Mouse (Mus musculus): ENCODE measurements at regions not wholly inside any gene's neighbourhood (a gene's known extent, or its start where the extent isn't known, plus 50 kb on each side); places are given as distances from the start of the nearest gene placed in this dataset.

GRCm38 (mm10) chr6:67186537-67187274, 51.3 kb upstream of the Serbp1 start:
- no peak for DNase-seq

DNA sequence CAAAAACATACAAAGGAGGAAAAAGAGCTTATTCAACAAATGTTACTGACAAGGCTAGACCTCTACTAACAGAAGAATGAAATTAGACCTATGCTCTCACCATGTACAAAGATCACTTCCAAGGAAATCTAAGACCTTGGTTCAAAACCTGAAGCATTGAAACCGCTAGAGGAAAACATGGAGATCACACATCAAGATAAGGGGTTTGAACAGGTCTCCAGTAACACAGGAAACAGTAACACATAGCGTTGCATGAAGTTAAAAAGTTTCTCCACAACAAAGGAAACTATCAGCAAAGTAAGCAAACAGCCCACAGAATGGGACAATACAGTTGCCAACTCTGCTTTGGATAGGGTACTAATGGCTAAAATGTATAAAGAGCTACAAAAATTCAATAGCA, 53.3 kb upstream of the Serbp1 start:
- no peak for DNase-seq

- DNase-seq: no peak
Observed at GRCm38 (mm10) chr6:67183481-67184215, 54.3 kb upstream of the Serbp1 start.

- DNase-seq: no peak
Observed at GRCm38 (mm10) chr6:67182453-67182852, 55.5 kb upstream of the Serbp1 start.

- DNase-seq: no peak
Observed at GRCm38 (mm10) chr6:67181459-67181858, 56.5 kb upstream of the Serbp1 start.

GRCm38 (mm10) chr6:67179416-67179815, 58.6 kb upstream of the Serbp1 start:
- DNase-seq: no peak

- no peak for DNase-seq
Observed at GRCm38 (mm10) chr6:67178531-67178930, 59.4 kb upstream of the Serbp1 start.

GRCm38 (mm10) chr6:67178101-67178500, 59.9 kb upstream of the Serbp1 start:
- DNase-seq: peak; percentile 21 to 31

DNA sequence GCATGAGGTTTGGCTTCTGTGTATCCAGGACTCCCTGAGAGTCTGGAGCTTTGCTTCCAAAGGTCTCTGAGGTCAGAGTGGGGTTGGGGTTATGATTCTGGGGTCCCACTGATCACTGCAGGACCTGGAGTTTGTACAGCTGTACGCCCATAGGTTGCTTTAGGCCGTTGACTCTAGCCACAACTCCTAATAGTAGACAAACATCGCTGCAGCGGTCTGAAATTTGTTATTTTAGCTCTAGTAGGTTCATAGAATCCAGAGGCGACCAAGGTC, 67.4 kb upstream of the Serbp1 start:
- DNase-seq: no peak

- peak; percentile 60 to 64 for DNase-seq
Observed at GRCm38 (mm10) chr6:67169873-67170673, 67.9 kb upstream of the Serbp1 start.

- no peak for DNase-seq
Observed at GRCm38 (mm10) chr6:67168803-67169202, 69.2 kb upstream of the Serbp1 start.

DNA sequence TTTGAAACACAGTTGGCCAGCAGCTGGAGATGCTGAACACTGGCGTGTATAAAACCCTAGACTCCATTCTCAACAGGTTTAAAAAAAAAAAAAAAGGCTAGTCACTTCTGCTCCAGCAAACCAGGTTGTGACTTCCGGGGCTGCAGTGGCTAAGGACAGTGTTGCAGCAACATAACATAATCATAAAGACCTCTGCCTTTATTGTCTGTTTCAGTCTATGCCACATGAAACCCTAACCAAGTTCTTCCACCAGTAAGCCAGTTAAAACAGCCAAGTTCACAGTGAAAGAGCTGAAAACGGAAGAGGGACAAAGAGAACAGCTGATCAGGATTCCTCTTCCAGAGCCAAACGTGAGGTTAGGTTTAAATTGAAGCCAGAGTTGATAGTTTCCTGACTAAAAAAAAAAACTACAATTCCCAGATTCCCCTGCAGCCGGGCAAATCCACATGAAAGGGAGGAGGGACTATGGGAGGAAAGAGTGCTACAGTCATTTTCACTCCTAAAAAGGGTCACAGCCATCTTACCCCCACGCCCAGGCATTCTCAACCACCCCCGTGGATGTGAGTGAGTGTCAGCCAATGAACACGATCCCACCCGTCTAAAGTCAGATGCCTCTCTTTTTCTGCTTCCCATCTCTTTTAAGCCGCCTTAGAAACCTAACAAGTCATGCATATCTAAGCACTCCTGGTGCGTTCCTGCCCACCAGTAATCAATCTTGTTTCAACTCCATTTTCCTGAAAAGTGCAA, 69.8 kb upstream of the Serbp1 start:
- peak; percentile 19 to 30 for DNase-seq

GRCm38 (mm10) chr6:67165091-67165490, 72.9 kb upstream of the Serbp1 start:
- no peak for DNase-seq

DNA sequence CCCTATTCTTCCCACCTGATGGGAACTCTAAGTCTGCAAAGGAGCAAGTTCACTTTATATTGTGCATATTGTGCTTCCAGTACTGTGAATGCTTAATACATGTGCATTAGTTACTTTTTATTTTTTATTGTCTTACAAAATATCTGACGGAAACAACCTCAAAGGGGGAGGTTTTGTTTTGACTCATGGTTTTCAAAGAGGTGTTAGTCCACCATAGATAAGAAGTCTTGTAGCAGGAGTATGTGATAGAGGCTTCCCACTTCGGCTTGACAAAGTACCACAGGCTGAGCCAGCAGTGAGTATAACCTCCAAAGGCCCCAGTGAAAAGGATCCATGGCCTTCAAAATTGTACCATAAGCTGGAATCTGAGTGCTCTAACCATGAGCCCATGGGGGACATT, 74.0 kb upstream of the Serbp1 start:
- DNase-seq: no peak

DNA sequence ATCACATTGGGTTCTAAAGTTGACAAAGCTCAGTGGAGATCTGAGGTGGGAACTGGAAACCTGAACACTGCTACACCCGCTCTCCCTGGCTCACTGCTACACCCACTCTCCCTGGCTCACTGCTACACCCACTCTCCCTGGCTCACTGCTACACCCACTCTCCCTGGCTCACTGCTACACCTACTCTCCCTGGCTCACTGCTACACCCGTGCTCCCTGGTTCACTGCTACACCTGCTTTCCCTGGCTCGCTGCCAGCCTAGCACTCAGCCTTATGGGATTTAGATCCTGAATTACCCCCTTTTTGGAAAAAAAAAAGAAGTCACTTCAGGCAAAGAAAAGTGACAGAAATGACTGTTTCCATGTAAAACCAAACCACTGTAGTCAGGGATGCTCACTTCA, 75.2 kb upstream of the Serbp1 start:
- DNase-seq: peak in 1 of 2 experiments; percentile 27

GRCm38 (mm10) chr6:67161610-67162009, 76.4 kb upstream of the Serbp1 start:
- DNase-seq: no peak

DNA sequence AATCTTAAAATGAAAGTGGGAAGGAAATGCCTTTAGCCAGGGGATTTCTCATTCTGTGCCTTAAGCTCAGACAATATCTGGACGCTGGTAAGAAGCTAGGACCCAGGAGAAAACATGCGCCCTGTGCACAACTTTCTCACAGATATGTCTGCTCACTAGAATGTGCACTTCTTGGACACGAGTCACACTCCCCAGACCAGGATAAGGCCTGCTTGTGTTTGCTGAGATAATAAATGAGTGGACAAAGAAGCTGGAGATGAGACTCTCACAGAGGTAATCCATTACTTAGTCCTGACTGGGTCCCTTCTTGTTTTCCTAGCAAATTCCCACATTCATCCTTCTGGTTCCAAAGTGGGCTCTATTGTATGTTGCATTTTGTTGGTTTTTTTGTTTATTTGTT, 77.4 kb upstream of the Serbp1 start:
- no peak for DNase-seq

GRCm38 (mm10) chr6:67159726-67160523, 78.1 kb upstream of the Serbp1 start:
- DNase-seq: no peak

DNA sequence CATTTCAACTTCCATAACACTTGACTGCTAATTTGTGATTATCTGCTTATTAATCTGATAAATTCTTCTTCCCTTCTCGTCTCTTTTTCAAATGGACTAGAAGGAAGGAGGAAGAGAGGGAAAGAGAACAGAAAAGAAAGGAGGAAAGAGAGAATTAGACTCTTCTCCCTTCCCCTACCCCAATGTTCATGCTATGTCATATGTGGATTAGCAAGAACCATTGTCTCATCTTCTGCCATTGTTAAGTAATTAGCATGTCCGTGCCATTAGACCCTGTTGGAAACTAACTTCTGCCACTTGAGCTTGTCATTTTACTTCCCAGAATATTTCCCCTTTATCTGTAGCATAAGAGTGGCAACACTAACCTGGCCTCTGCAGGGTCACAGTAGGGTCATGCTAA, 78.8 kb upstream of the Serbp1 start:
- no peak for DNase-seq

- peak; percentile 88 to 89 for DNase-seq
Observed at GRCm38 (mm10) chr6:67158765-67159164, 79.2 kb upstream of the Serbp1 start.

- DNase-seq: no peak
Observed at GRCm38 (mm10) chr6:67152845-67153468, 85.0 kb upstream of the Serbp1 start.

DNA sequence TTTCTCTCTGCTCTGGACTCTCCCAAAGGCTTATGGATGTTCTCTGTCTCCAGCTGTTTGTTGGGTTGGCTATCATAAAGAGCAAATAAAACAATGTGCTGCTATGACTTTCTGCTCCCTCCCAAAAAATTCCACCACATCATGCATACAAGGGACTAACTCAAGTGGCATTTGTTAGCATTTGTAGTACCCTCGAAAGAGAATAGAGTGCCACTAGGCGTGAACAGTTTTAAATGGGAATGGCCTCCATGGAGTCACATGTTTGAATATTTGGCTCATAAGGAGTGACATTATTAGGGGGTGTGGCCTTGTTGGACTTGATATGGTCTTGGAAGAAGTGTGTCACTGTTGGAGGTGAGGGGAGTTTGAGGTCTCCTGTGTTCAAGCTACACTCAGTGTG, 86.5 kb upstream of the Serbp1 start:
- no peak for DNase-seq

Data from cerebellum, postnatal 36 days (tissue).